Mouse (Mus musculus) layer of hippocampus, adult 2 months (tissue): ENCODE measurements around the gene Marveld1. TPM values are rescaled to one million over a fixed set of nuclear protein-coding genes. Genes with fewer than 3 reads are reported as not detected.

Experiments
- DNase-seq, 2 experiments: peaks; one replicate each; pipeline ENCODE4 v3.0.0; 2022; ENCODE audit warnings: low spot score in 2 of 2
- H3K27ac ChIP-seq: fragments of 200-600 bp; 2 replicates; pipeline ENCODE4 v1.8.1; 2022
- H3K4me3 ChIP-seq: fragments of 200-600 bp; 2 replicates; pipeline ENCODE4 v1.8.1; 2022; ENCODE audit warnings: mild to moderate bottlenecking
- CTCF ChIP-seq: fragments of 200-600 bp; conservative IDR thresholded peaks from 2 replicates; pipeline ENCODE4 v1.8.1; 2022; ENCODE audit warnings: antibody characterized with exemption, mild to moderate bottlenecking, moderate library complexity
- long read RNA-seq, 2 experiments: library from polyadenylated mRNA; stranded (forward); transcript quantifications; one replicate each; pipeline ENCODE4 v2.0.0; 2021; ENCODE audit warnings: borderline mapping rate in 2 of 2
- total RNA-seq, 2 experiments: library from RNA; stranded (reverse); gene quantifications; 2 replicates each; pipeline ENCODE4 v1.2.3; 2021

Marveld1 gene
- 1 to 10 TPM; 7.0 to 8.3 TPM for total RNA-seq
- long read RNA-seq, experiment 1, partial matches to known transcripts: 0 of 4 reads
- long read RNA-seq, experiment 1, other reads (novel, unspliced or antisense): 0 of 4 reads
- long read RNA-seq, experiment 2, partial matches to known transcripts: 0 of 3 reads
- long read RNA-seq, experiment 2, other reads (novel, unspliced or antisense): 1 of 3 reads

DNA sequence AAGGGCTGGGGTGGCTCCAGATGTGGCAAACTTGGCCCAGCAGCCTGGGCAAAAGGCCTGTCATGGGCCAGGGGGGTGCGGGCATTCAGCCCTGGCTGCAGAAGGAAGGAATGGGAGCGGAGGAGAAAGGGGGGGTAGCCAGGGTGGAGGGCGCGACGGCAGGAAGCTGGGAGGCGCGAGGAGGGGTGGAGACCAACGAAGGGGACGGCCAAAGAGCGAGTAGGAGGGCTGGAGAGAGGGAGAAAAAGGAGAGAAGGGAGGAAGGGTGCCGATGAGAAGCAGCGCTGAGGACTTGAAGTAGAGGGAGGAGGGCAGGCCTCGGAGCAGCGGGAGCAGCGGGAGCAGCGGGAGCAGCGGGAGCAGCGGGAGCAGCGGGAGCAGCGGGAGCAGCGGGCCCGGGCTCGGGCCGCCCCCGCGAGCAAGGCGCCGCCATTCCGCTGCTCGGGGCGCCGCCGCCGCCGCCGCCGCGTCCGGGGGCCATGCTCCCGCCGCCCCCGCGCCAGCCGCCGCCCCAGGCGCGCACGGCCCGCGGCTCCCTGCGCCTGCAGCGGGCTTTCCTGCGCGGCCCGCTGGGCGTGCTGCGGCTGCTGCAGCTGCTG, at the start of gene Marveld1:
Gene Marveld1 (plus strand): TSS at position 231 of the 599 bp plus-strand sequence.
- no peak for DNase-seq
- H3K4me3 ChIP-seq: peak within 1 kb of the TSS; percentile 68
- peak within 1 kb of the TSS; percentile 86 for H3K27ac ChIP-seq
- no peak for TF ChIP-seq CTCF

DNA sequence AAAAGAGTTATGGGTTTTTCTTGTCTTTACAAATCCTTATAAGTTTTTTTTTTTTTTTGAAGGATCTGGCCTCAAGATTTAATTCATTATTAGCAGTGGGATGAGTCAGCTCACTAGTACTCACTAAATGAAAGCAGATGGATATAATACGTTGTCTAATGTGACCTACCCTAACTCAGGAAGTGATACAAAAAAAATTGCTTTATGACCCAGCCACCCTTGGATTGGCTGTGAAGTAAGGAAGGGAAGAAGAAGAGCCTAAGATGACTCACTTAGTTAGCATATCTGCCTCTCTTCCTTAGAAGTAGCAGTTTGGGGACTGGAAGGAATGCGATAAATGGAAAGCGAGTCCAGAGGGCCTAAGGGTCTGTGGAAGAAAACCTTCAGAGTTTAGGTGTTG, 47.8 kb upstream of the Marveld1 start:
- no peak for TF ChIP-seq CTCF
- no peak overlapping the region for H3K27ac ChIP-seq
- no peak overlapping the region for H3K4me3 ChIP-seq
- DNase-seq: no peak

DNA sequence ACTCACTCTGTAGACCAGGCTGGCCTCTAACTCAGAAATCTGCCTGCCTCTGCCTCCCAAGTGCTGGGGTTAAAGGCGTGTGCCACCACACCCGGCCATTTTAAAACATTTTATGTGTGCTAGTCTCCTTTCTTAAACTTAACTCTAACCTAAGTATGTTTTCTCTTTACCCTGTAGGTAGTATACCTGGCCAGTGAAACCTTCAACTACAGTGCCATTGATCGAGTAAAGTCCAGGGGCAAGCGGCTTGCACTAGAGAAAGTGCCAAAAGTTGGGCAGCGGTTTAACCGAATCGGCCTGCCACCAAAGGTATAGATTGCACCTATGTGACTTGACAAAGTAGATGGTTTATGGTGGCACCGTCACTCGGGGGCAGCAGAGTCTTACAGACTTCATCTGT, 42.5 kb upstream of the Marveld1 start:
- Histone ChIP-seq H3K4me3 (no peak overlapping the region), H3K27ac (no peak overlapping the region)
- TF ChIP-seq CTCF: no peak
- no peak for DNase-seq

DNA sequence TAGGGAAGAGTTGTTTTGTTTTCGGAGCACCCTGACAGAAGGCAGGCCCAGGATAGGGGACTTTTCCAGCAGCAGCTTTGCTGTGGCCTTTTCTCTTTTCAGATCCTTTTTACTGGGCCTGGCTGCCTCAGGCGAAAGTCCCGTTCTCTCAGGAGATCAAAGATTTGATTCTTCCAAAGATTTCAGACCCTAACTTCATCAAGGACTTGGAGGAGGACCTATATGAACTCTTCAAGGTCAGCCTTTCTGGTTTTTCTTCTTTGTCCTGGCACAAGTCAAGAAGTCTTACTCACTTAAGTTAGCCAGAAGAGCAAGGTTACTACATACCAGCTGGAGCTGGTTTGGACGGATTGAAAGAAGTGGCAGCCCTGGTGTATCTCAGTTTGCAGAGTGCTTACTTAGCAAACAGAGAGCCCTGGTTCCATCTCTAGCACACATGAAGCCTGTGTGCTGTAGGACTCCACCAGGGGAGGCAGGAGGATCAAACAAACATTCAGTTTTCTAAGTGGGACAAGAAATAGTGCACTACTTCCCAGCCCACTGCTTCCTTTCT, 31.3 kb upstream of the Marveld1 start:
- Histone ChIP-seq H3K27ac (no peak overlapping the region), H3K4me3 (no peak overlapping the region)
- no peak for DNase-seq
- no peak for TF ChIP-seq CTCF

DNA sequence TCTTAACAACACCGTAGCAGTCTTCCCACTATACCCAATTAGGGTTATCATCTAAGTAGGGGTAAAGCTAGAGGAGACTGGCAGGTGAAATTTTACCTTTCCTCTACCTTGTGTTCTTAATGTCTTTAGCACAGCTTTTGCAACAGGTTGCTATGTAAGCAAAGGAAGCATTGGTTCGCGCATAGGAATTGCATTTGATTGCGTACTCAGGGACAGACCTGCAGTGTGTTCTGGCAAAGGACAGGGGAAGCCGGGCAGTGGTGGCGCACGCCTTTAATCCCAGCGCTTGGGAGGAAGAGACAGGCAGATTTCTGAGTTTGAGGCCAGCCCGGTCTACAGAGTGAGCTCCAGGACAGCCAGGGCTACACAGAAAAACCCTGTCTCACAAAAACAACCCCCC, 29.1 kb upstream of the Marveld1 start:
- no peak for DNase-seq

DNA sequence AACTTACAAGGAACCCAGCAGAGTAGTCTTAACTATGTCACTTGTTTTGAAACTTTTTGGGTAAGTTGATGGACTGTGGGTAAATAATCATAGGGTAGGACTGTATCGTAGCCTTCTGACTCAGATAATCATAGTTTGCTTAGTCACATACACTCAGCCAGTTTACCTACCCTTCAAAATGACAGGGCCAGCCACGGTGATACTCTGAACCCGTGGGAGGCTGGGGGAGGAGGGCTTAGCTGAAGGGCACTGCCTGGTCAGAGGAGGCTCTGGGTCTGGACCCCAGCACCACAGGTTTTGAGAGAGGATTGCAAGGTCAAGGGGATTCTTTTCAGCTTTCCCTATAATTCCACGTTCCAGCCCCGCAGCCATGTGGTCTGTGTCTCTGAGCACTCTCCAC, 28.6 kb upstream of the Marveld1 start:
- Histone ChIP-seq H3K4me3 (no peak overlapping the region), H3K27ac (no peak overlapping the region)
- TF ChIP-seq CTCF: no peak
- DNase-seq: no peak

More for the DNA sequence above, 29.1 kb upstream of the Marveld1 start:
- H3K27ac ChIP-seq: no peak overlapping the region
- no peak overlapping the region for H3K4me3 ChIP-seq
- TF ChIP-seq CTCF: no peak

DNA sequence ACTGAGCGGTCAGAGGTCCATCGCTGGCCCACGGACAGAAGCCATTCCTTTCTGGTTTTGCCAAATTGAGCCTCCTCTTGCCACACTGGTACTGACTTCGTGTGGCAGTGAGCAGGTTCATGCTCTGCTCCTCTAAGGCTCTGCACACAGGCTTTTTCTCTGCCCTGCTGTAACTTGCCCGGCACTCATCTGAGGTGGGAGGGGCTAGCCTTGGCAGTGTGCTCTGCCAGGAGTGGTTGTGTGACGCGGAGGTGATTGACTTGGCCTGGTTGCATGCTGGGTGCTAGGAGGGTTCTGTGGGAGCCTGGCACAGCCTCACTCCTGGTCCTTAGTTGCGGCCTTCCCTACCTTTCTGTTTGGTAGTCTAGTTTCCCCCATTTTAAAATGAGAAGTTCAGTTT, 26.7 kb upstream of the Marveld1 start:
- Histone ChIP-seq H3K4me3 (no peak overlapping the region), H3K27ac (no peak overlapping the region)
- no peak for TF ChIP-seq CTCF
- no peak for DNase-seq

DNA sequence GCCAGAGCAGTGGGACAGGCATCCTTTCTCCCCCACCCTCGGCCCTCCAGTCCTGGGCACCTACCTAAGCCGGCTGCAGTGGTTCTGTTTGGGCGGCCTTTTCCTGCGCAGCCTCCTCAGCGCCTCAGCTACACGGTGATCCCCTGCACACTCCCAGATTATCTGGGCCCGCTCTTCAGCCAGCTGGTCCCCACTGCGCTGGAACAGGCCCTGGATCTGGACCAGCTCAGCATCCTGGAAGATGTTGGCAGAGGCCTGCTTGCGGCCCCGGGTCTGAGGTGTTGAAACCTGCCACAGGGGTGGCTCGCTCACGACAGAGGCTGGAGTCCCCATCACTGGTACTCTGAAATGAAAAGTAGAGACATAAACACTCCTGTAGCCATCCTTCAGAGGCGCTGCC, 22.5 kb upstream of the Marveld1 start:
- TF ChIP-seq CTCF: no peak
- Histone ChIP-seq H3K4me3 (no peak overlapping the region), H3K27ac (peak overlapping the region; percentile 61)
- DNase-seq: no peak

DNA sequence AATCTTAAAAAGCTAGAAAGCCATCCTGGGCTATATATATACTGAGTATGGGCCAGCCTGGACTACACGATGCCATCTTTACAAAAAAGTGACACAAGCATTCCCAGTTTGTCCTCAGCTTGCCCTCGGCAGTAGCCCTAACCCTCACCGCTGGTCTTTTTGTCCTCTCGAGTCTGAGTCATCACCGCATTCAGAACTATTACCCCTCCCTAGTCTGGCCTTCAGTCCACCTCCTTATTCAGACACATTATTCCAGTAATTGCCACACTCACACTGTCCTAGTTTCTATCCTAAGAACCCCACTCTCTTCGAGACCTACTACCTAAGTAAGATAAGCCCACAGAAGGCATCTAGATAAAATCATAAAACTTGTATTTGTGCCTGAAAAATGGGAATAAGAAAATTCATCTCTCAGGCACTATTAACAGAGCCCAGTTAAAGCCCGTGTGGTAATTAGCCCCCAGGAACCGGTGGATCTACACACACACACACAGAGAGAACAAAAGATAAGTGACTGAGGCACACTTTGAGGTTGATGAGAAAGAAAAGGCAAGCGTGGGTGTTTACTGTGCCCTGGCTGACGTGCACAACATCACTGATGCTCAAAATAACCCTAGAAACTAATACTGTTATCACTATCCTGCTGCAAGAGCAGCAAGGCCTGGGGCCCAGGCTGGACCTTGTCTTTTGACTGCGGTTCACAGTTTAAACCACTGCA, 21.5 kb upstream of the Marveld1 start:
- no peak for TF ChIP-seq CTCF
- Histone ChIP-seq H3K27ac (peak overlapping the region; percentile 49), H3K4me3 (no peak overlapping the region)
- DNase-seq: no peak

DNA sequence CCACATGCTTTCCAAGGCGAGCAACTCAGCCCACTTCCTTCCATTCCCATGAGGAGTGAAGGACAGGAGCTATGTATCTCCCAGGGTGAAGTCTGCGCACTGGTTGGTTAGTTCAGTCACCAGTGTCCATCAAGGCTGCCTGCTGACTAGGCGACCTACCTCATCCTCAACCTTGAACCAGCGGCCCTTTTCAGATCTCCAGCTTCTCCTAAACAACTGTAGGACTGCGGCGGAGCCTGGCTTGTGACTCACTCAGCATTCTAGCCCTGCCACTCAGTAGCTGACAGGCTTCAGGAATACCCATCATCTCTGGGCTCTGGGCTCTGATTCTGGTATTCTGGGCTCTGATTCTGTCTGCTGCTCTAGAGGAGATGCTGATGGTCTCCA, 21.0 kb upstream of the Marveld1 start:
- DNase-seq: no peak
- H3K4me3 ChIP-seq: no peak overlapping the region
- peak overlapping the region; percentile 49 for H3K27ac ChIP-seq
- no peak for TF ChIP-seq CTCF

DNA sequence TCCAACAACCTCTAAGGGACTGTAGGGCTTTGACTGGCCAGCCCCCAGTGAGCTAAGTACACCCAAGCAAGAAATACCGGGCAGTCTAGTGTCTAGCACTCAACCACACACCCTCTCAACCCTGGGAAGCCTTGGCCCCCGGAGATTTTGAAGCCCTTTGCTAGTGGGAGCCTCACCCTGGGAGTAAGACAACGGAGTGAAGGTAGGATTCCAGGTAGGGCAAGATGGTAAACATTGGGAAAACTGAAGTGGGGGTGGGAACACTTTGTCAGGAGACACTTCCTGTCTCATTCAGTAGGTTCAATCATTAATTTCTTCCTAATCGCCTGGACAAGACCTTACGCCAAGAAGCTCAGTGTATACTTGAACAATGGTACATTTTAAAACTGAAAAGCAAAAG, 20.2 kb upstream of the Marveld1 start:
- no peak for TF ChIP-seq CTCF
- no peak for DNase-seq
- Histone ChIP-seq H3K27ac (no peak overlapping the region), H3K4me3 (no peak overlapping the region)

DNA sequence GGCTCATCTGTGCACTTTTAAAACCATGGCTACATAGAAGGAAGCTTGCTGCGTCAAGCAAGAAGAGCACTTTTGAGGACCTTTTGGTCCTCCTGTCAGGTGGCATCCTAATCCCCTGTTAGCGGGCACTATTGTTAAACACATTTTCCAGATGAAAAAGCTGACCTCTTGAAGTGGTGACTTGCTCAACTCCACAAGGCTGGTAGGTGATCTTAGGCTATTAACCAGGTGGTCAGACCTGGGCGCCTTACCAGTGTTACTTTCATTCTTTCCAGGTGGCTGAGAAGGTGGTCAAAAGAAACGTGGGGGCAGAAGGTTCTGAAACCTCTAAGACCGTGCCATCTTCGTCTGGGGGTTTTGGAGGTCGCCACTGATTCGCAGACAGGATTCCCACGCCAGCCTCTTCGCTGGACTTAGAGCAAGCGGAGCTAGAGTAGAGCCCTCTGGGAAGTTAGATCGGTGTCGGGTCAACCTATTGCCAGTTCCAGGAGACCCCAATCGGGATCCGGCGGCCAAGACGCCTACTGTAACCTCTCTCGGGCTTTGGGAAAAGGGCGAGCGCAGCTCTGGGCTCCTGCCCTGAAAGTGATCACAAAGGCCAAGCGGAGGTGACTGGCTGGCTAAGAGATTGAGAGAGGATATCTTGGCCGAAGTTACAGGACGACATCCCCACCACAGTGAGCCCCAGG, 19.0 kb upstream of the Marveld1 start:
- DNase-seq: no peak
- TF ChIP-seq CTCF: no peak
- Histone ChIP-seq H3K4me3 (peak overlapping the region; percentile 68), H3K27ac (peak overlapping the region; percentile 91)
